Mouse (Mus musculus) ES-E14 (cell line): ENCODE results near the gene Aldh1l1. TPM values are rescaled to one million over a fixed set of nuclear protein-coding genes. Genes with fewer than 3 reads are reported as not detected.

Source experiments
- DNase-seq: peaks from one replicate; pipeline ENCODE4 v3.0.0-alpha.2; 2013; ENCODE audit warnings: low read depth, low spot score
- H3K27ac ChIP-seq: 2 replicates; pipeline ENCODE4 v1.5.1; 2012; ENCODE audit warnings: low read depth, mild to moderate bottlenecking, low read length, moderate library complexity, mixed read lengths; ENCODE audit not compliant: poor library complexity, insufficient read depth, severe bottlenecking
- H3K36me3 ChIP-seq: 2 replicates; pipeline ENCODE4 v1.6.1; 2012; ENCODE audit warnings: mild to moderate bottlenecking, low read length, moderate library complexity, mixed read lengths; ENCODE audit not compliant: control insufficient read depth, poor library complexity, insufficient read depth, severe bottlenecking
- H3K4me1 ChIP-seq, 2 experiments: fragments of 150-350 bp in 1 of 2; sonication (generic) in 1 of 2; 2 replicates each; pipeline ENCODE4 v1.6.1; 2012; ENCODE audit warnings: low read length in 2 of 2, mild to moderate bottlenecking in 1 of 2, mixed read lengths in 1 of 2; ENCODE audit not compliant: control insufficient read depth in 2 of 2, insufficient read depth in 2 of 2, poor library complexity in 1 of 2
- H3K4me3 ChIP-seq, 2 experiments: fragments of 150-350 bp in 1 of 2; sonication (generic) in 1 of 2; 2 replicates each; pipeline ENCODE4 v1.5.1; 2012; ENCODE audit warnings: low read length in 2 of 2, low read depth in 1 of 2, mild to moderate bottlenecking in 1 of 2, mixed read lengths in 1 of 2; ENCODE audit not compliant: insufficient read depth in 1 of 2, poor library complexity in 1 of 2, severe bottlenecking in 1 of 2
- H3K9ac ChIP-seq: 2 replicates; pipeline ENCODE4 v1.6.1; 2012; ENCODE audit warnings: low read depth, mild to moderate bottlenecking, low read length, mixed read lengths; ENCODE audit not compliant: poor library complexity, insufficient read depth, severe bottlenecking
- H3K9me3 ChIP-seq: fragments of 150-350 bp; sonication (generic); 2 replicates; pipeline ENCODE4 v1.6.1; 2012; ENCODE audit warnings: low read depth, mild to moderate bottlenecking, low read length; ENCODE audit not compliant: control insufficient read depth, insufficient read depth
- CHD2 ChIP-seq: IDR thresholded peaks from 2 replicates; pipeline ENCODE4 v1.6.1; 2014; ENCODE audit warnings: mild to moderate bottlenecking, low read depth, low read length, inconsistent platforms
- HCFC1 ChIP-seq: IDR thresholded peaks from 2 replicates; pipeline ENCODE4 v1.6.1; 2012; ENCODE audit warnings: low read length, inconsistent platforms, borderline replicate concordance; ENCODE audit not compliant: insufficient read depth
- MAFK ChIP-seq: IDR thresholded peaks from 2 replicates; pipeline ENCODE4 v1.6.1; 2014; ENCODE audit warnings: mild to moderate bottlenecking, low read depth, low read length, inconsistent platforms; ENCODE audit not compliant: insufficient read depth
- ZC3H11A ChIP-seq: IDR thresholded peaks from 2 replicates; pipeline ENCODE4 v1.6.1; 2012; ENCODE audit warnings: low read depth, mild to moderate bottlenecking, inconsistent platforms, low read length, borderline replicate concordance
- ZNF384 ChIP-seq: IDR thresholded peaks from 2 replicates; pipeline ENCODE4 v1.6.1; 2012; ENCODE audit warnings: low read depth, low read length, inconsistent platforms
- in situ Hi-C, 2 experiments: fragments of 600-800 bp; cut with MboI; formaldehyde crosslinking; loops; one replicate each; pipeline ENCODE4 v1.15.1; 2025; ENCODE audit warnings: low sequenced_read_pairs in 2 of 2, inconsistent platforms in 1 of 2; ENCODE audit not compliant: unreplicated experiment in 2 of 2
- total RNA-seq: library from RNA; depleted of rRNA; stranded (reverse); fragments of 300-350 nt; gene quantifications from 2 replicates; pipeline ENCODE4 v1.2.3, GENCODE M21; 2012

The Aldh1l1 gene
- total RNA-seq, 1 experiment, result 3.9 TPM

DNA sequence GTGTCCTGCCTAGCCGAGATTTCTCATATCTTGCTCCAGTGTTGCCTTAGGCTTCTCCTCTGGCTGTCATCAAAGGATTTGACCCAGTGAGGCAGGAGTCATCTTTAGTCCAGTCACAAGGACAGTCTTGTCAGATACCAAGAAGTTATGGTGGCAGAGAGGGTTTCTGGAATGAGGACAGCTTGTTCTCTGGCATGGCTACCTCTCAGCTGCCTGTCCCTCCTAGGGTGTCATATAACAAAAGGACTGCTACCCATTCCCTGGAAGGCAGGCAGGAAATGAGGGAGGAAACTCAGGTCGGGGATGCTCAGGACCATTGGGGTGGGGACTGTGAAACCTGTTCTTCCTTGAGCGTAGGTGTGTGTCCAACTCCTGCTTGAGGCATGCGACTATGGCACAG lies 14.1 kb upstream of the Aldh1l1 start:
- Histone ChIP-seq H3K27ac (no peak overlapping the region), H3K9me3 (no peaks in the 10 kb centered on the region), H3K4me3 (no peak overlapping the region), H3K36me3 (peaks cover 31% of the 10 kb centered on the region), H3K9ac (no peak overlapping the region), H3K4me1 (peaks cover 7 to 24% of the 10 kb centered on the region in 2 experiments; a peak in 3 of 4 replicates)
- TF ChIP-seq CHD2, result no peak
- in situ Hi-C loops, result no loop called here
- no peak for DNase-seq

DNA sequence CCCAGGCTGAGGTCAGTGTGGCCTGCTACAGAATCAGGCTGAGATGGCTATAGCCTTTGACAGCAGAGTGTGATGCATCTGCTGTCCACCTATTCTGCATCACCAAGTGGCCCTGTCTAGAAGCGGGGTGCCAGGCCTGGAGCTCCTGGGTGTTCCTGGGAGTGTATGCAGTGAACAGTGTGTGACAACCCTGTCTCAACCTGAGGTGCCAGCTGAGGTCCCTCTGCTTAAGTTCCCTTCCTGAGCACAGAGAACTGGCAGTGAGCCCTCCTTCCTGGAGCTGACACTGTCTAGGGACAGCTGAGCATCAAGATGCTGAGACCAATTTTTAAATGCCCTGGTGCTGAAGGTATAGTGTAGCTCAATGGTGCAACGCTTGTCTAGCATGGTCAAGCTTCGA lies 13.5 kb upstream of the Aldh1l1 start:
- H3K9me3 ChIP-seq, result no peaks in the 10 kb centered on the region
- DNase-seq, result no peak
- no peak overlapping the region for H3K27ac ChIP-seq
- TF ChIP-seq MAFK, result no peak
- H3K4me1 ChIP-seq, result peaks cover 8 to 24% of the 10 kb centered on the region in 2 experiments
- no peak overlapping the region for H3K9ac ChIP-seq
- in situ Hi-C loops, result no loop called here
- no peak overlapping the region for H3K4me3 ChIP-seq
- H3K36me3 ChIP-seq, result peaks cover 25% of the 10 kb centered on the region; the same call in 1 of the 2 replicates

GRCm38 (mm10) chr6:90473630-90474360 lies 12.4 kb upstream of the Aldh1l1 start:
- no peaks in the 10 kb centered on the region for H3K9me3 ChIP-seq
- no peak overlapping the region for H3K27ac ChIP-seq
- in situ Hi-C loops, result no loop called here
- peak overlapping the region; percentile 43 to 48; a peak in 3 of 4 replicates for H3K4me3 ChIP-seq
- no peak for TF ChIP-seq CHD2
- peak overlapping the region; percentile 16; the same call in 1 of the 2 replicates for H3K9ac ChIP-seq
- DNase-seq, result no peak
- peaks cover 8 to 24% of the 10 kb centered on the region in 2 experiments for H3K4me1 ChIP-seq
- H3K36me3 ChIP-seq, result peaks cover 14% of the 10 kb centered on the region; the same call in 1 of the 2 replicates

DNA sequence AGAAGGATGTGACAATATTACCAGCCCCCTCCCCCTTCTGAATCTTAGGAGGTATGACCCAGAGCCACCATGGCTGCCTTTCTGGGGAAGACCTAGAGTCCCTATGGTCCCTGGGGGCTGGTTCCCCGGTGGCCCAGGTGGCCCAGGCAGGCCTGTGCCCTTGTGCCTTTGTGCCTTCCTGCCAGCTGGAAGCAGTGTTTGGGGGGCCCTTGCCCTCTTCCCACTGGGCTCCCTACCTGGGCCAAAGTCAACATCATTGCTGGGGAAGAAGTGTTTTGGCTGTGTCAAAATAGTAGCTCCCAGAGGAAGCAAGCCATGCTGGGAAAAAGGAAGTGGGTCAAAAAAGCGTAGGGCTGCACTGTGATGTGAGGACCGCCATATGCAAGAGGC lies 11.9 kb upstream of the Aldh1l1 start:
- no peak for DNase-seq
- Histone ChIP-seq H3K9me3 (no peaks in the 10 kb centered on the region), H3K4me1 (peaks cover 8 to 24% of the 10 kb centered on the region in 2 experiments), H3K4me3 (peak overlapping the region; percentile 43 to 48; a peak in 2 of 4 replicates), H3K36me3 (peaks cover 10% of the 10 kb centered on the region; the same call in 1 of the 2 replicates), H3K27ac (no peak overlapping the region), H3K9ac (0 out of 2 replicates have a peak overlapping the region, but pooled peaks have one; percentile 16)
- TF ChIP-seq ZNF384, result no peak
- TF ChIP-seq MAFK, result no peak
- TF ChIP-seq CHD2, result no peak
- no peak for TF ChIP-seq HCFC1
- no peak for TF ChIP-seq ZC3H11A
- in situ Hi-C loops, result no loop called here

- H3K9me3 ChIP-seq, result no peaks in the 10 kb centered on the region
- no peak overlapping the region for H3K4me3 ChIP-seq
- TF ChIP-seq HCFC1 (no peak), ZC3H11A (no peak), CHD2 (no peak), MAFK (no peak), ZNF384 (no peak)
- no peak overlapping the region for H3K27ac ChIP-seq
- no peak overlapping the region for H3K9ac ChIP-seq
- peaks cover 2% of the 10 kb centered on the region; the same call in 1 of the 2 replicates for H3K36me3 ChIP-seq
- DNase-seq, result no peak
- H3K4me1 ChIP-seq, result peaks cover 8 to 24% of the 10 kb centered on the region in 2 experiments
- in situ Hi-C loops, result no loop called here
Measured at GRCm38 (mm10) chr6:90475176-90475853, 10.9 kb upstream of the Aldh1l1 start.
